Mouse (Mus musculus) kidney, postnatal 0 days (tissue): ENCODE measurements around the gene Anp32e. TPM values are rescaled to one million over a fixed set of nuclear protein-coding genes. Genes with fewer than 3 reads are reported as not detected.

Experiments used
- ATAC-seq: fragments of 200-750 bp; cut with Nextera tagmentation; replicated peaks from 2 replicates; pipeline ENCODE4 v1.8.0; 2017; ENCODE audit warnings: low read depth, moderate number of reproducible peaks, moderate TSS enrichment, moderate library complexity; ENCODE audit not compliant: low FRiP score
- DNase-seq: peaks from one replicate; pipeline ENCODE4 v3.0.0-alpha.2; 2016; ENCODE audit warnings: low spot score
- H3K27ac ChIP-seq: fragments of 300-500 bp; sonication (generic); 2 replicates; pipeline ENCODE4 v1.5.1; 2014; ENCODE audit warnings: mild to moderate bottlenecking
- H3K27me3 ChIP-seq: fragments of 300-500 bp; sonication (generic); 2 replicates; pipeline ENCODE4 v1.6.1; 2014; ENCODE audit warnings: low read length, mixed read lengths; ENCODE audit not compliant: insufficient read depth
- H3K36me3 ChIP-seq: fragments of 300-500 bp; sonication (generic); 2 replicates; pipeline ENCODE4 v1.6.1; 2014; ENCODE audit warnings: low read length, mixed read lengths; ENCODE audit not compliant: insufficient read depth
- H3K4me1 ChIP-seq: fragments of 300-500 bp; sonication (generic); replicated peaks from 2 replicates; pipeline ENCODE4 v1.6.1; 2014; ENCODE audit warnings: antibody characterized with exemption, low read length, mixed read lengths; ENCODE audit not compliant: insufficient read depth
- H3K4me2 ChIP-seq: fragments of 300-500 bp; sonication (generic); 2 replicates; pipeline ENCODE4 v1.6.1; 2014; ENCODE audit warnings: mild to moderate bottlenecking, low read length, moderate library complexity, mixed read lengths
- H3K4me3 ChIP-seq: fragments of 300-500 bp; sonication (generic); replicated peaks from 2 replicates; pipeline ENCODE4 v1.5.1; 2014; ENCODE audit warnings: low read depth, low read length
- H3K9ac ChIP-seq: fragments of 300-500 bp; sonication (generic); 2 replicates; pipeline ENCODE4 v1.6.1; 2014; ENCODE audit warnings: low read depth, low read length
- H3K9me3 ChIP-seq: fragments of 300-500 bp; sonication (generic); replicated peaks from 2 replicates; pipeline ENCODE4 v1.6.1; 2016; ENCODE audit warnings: low read length, inconsistent platforms, mixed read lengths
- CTCF ChIP-seq: IDR thresholded peaks from 2 replicates; pipeline ENCODE4 v1.5.1; 2016; ENCODE audit warnings: antibody characterized with exemption, low read depth, mild to moderate bottlenecking, moderate library complexity
- WGBS: fragments of 180-500 bp; shearing (Covaris S2); extraction: QIAGEN DNeasy Blood & Tissue Kit; methylation state at CpG from one replicate; pipeline ENCODE4 v1.1.7; 2014; 5-methylcytosine and 5-hydroxymethylcytosine counted together
- polyA plus RNA-seq: library from polyadenylated mRNA; unstranded; fragments of >200 nt; fragmentation: Nextera tagmentation; extraction: Ambion mirVana; gene quantifications from 2 replicates; pipeline ENCODE4 v1.2.1, GENCODE M21; 2015

The Anp32e gene
- polyA plus RNA-seq, 1 experiment from 2014 or later, result 128 TPM

DNA sequence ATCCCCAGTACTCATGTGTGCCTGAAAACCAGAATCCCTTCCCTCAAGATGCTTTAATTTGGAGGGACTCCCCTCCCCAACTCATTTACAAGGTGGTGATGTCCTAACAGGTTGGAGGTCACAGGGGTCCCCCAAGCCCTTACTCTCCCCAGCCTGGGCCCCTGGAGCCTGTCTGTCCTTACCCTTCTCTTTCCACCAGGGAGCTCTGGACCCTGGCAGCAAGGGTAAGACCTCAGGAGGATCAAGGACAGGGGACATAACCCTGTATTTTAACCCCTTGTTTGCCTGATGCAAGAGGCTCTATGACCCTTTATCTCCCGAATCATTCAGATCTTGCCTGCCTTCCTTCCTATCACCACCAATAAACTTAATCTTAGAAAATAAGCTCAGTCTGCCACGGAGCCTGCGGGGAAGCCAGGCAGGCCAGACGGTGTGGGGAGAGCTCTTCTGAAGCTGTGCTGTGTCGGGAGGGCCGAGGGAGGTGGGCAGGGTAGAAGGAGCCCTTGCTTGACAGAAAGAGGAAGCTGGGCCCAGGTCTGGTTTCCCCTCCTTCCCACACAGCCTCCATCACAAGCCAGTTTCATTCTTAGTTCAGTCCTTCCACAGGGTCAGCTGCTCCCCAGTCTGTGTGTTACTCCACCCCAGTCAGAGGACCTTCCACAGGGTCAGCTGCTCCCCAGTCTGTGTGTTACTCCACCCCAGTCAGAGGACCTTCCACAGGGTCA lies 58.5 kb downstream of the Anp32e start:
- H3K4me1 ChIP-seq, result peaks cover 31% of the 10 kb centered on the region; the same call in 1 of the 2 replicates
- 82% methylated on average over 6 of the region's 6 CpGs for WGBS
- DNase-seq, result no peak
- no peaks in the 10 kb centered on the region for H3K9me3 ChIP-seq
- H3K36me3 ChIP-seq, result peaks cover 13% of the 10 kb centered on the region; the same call in 1 of the 2 replicates
- H3K4me3 ChIP-seq, result no peak overlapping the region
- H3K27me3 ChIP-seq, result no peaks in the 10 kb centered on the region
- H3K9ac ChIP-seq, result no peak overlapping the region
- no peak for ATAC-seq
- H3K4me2 ChIP-seq, result no peak overlapping the region
- H3K27ac ChIP-seq, result no peak overlapping the region
- TF ChIP-seq CTCF, result no peak

DNA sequence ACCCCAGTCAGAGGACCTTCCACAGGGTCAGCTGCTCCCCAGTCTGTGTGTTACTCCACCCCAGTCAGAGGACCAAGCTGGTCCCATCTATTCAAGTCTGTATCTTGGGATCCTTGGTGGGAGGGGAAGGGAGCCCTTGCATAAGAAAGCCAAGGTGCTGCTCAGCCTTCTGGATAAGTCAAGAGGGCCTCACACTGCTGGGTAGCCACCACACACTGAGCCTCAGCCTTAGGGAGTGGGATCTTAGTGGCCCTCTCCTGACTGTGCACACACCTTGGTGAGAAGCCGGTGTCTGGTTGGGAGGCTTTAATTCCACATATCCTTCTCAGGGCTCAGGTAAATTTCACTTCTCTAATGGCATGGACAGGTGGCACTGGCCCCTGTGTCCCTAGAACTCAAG lies 59.1 kb downstream of the Anp32e start:
- Histone ChIP-seq H3K27ac (no peak overlapping the region), H3K9me3 (no peaks in the 10 kb centered on the region), H3K9ac (no peak overlapping the region), H3K4me2 (no peak overlapping the region), H3K4me1 (peaks cover 31% of the 10 kb centered on the region; the same call in 1 of the 2 replicates), H3K4me3 (no peak overlapping the region), H3K27me3 (no peaks in the 10 kb centered on the region), H3K36me3 (peaks cover 13% of the 10 kb centered on the region; the same call in 1 of the 2 replicates)
- TF ChIP-seq CTCF, result no peak
- ATAC-seq, result no peak
- 95% methylated on average over 1 of the region's 1 CpGs for WGBS
- DNase-seq, result no peak

DNA sequence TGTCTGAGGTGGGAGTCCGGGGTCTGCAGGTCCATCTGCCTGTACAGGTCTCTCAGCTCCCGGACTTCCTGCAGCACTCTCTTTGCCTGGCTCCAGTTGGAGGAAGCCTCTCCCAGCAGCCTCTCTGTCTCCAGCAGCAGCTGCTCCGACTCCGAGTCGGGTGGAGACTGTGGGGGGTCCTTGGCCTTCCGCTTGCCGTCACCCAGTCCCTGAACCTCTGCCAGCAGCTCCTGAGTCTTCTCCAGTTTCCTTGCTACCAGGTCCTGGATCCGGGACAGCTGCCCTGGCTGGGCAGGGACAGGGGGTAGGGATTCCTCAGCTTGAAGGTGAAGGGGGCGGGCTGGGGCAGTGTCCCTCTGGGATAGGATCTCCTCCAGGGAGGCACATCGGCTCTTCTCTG lies 59.9 kb downstream of the Anp32e start:
- Histone ChIP-seq H3K36me3 (peaks cover 13% of the 10 kb centered on the region; the same call in 1 of the 2 replicates), H3K4me2 (no peak overlapping the region), H3K27me3 (no peaks in the 10 kb centered on the region), H3K4me3 (no peak overlapping the region), H3K27ac (peak overlapping the region; percentile 64), H3K4me1 (peaks cover 38% of the 10 kb centered on the region), H3K9me3 (no peaks in the 10 kb centered on the region), H3K9ac (no peak overlapping the region)
- no peak for ATAC-seq
- TF ChIP-seq CTCF, result no peak
- peak; percentile 78 for DNase-seq
- 31% methylated on average over 10 of the region's 10 CpGs for WGBS

DNA sequence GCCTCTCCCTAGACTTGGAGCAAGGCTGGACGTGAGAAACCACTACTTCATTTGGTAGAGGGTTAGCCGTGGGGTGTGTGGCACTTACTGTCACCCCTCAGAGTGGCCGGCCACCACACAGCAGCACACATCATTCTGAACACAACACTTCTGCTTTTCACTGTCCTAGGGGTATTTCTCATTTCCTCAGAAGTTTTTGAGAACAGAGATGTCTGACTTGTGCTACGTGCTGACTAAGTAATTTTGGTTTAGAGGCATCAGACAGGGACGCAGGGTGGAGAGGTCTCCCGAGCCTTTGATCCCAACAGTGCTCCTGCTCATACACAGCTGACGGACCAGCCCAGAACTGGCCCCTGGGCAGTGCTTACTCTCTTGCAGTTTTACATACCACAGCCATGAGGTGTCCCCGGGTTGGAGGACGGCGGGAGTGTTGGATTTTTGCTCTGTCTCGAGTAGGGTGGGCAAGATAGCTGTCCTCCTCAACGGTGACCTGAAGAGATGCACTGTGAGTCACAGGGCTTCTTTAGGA lies 61.4 kb downstream of the Anp32e start:
- Histone ChIP-seq H3K4me1 (peaks cover 35% of the 10 kb centered on the region), H3K36me3 (peaks cover 13% of the 10 kb centered on the region; the same call in 1 of the 2 replicates), H3K27me3 (no peaks in the 10 kb centered on the region), H3K9me3 (no peaks in the 10 kb centered on the region), H3K9ac (no peak overlapping the region), H3K4me2 (no peak overlapping the region), H3K4me3 (no peak overlapping the region), H3K27ac (peak overlapping the region; percentile 13; the same call in 1 of the 2 replicates)
- 81% methylated on average over 12 of the region's 12 CpGs for WGBS
- no peak for ATAC-seq
- no peak for DNase-seq
- TF ChIP-seq CTCF, result no peak

DNA sequence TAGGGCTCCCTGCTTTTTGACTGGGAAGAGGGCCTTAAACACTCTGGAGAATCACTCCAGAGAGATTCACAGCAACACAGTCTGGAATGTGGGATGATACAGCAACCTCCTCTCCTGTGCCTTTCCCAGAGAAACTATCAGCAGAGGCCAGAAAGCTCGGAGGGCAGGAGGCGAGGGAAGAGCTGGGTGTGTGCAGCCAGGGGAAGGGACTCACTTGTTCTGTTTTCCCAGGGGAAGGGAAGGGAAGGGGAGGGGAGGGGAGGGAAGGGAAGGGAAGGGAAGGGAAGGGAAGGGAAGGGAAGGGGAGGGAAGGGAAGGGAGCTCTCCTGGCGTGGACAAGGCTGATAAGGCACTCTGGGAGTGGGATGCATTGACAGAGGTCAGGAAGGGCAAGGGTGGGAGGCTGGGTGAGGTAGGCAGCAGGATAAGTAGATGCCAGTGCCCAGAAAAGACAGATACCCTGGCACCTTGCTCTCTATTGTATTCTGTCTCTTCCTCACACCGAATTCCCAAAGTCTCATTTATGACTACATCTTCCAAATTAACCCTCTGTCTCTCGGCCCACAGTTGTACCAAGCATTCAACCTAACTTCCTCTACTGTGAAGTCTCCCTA lies 64.1 kb downstream of the Anp32e start:
- H3K4me1 ChIP-seq, result peaks cover 19% of the 10 kb centered on the region
- 0 out of 2 replicates have a peak overlapping the region, but pooled peaks have one; percentile 8 for H3K9ac ChIP-seq
- peak overlapping the region; percentile 95 for H3K27ac ChIP-seq

DNA sequence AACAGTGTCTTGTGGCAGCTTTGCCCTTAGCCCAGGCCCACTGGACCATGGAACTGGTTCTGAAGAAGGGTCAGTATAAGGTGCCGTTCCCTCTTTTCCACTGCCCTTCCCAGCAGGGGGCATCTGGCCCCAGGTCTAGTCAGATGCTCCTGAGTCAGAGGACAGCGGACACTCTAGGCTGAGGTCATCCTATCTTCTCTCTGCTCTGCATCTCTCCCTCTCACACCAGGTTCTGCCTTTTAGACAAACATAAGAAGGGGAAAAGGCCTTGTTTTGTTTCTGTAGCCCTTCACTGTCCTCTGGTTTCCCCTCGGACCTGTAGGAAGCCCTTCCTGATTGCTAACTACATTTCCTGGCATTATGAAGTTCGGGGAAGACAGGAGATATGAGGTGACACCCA lies 64.8 kb downstream of the Anp32e start:
- H3K9ac ChIP-seq, result peak overlapping the region; percentile 90
- peak overlapping the region; percentile 95 for H3K27ac ChIP-seq
- no peak for ATAC-seq
- TF ChIP-seq CTCF, result peak; percentile 41; the same call in 1 of the 2 replicates
- H3K36me3 ChIP-seq, result peaks cover 13% of the 10 kb centered on the region; the same call in 1 of the 2 replicates
- H3K4me2 ChIP-seq, result peak overlapping the region; percentile 90
- 18% methylated on average over 4 of the region's 4 CpGs for WGBS
- peak; percentile 58 for DNase-seq
- H3K27me3 ChIP-seq, result no peaks in the 10 kb centered on the region
- H3K4me3 ChIP-seq, result peak overlapping the region; percentile 91
- H3K9me3 ChIP-seq, result no peaks in the 10 kb centered on the region
- peaks cover 17% of the 10 kb centered on the region for H3K4me1 ChIP-seq

More for the DNA sequence above, 64.1 kb downstream of the Anp32e start:
- no peak for TF ChIP-seq CTCF
- Histone ChIP-seq H3K27me3 (no peaks in the 10 kb centered on the region), H3K9me3 (no peaks in the 10 kb centered on the region), H3K4me3 (peak overlapping the region; percentile 91), H3K36me3 (peaks cover 13% of the 10 kb centered on the region; the same call in 1 of the 2 replicates), H3K4me2 (peak overlapping the region; percentile 90)
- ATAC-seq, result no peak
- no peak for DNase-seq
- WGBS, result 35% methylated on average over 5 of the region's 5 CpGs
